Mouse (Mus musculus) heart, postnatal 0 days (tissue): ENCODE measurements around the gene Sar1b. TPM values are rescaled to one million over a fixed set of nuclear protein-coding genes. Genes with fewer than 3 reads are reported as not detected.

Source experiments
- ATAC-seq: fragments of 200-750 bp; cut with Nextera tagmentation; 2 replicates; pipeline ENCODE4 v1.8.0; 2017; ENCODE audit warnings: low read depth, moderate number of reproducible peaks, moderate library complexity; ENCODE audit not compliant: insufficient read depth
- DNase-seq: peaks from one replicate; pipeline ENCODE4 v3.0.0-alpha.2; 2016; ENCODE audit warnings: low spot score
- H3K27ac ChIP-seq: fragments of 300-500 bp; sonication (generic); 2 replicates; pipeline ENCODE4 v1.5.1; 2014; ENCODE audit warnings: low read depth, mild to moderate bottlenecking
- H3K27me3 ChIP-seq: fragments of 300-500 bp; sonication (generic); 2 replicates; pipeline ENCODE4 v1.6.1; 2014; ENCODE audit warnings: low read length, mixed read lengths; ENCODE audit not compliant: control insufficient read depth, insufficient read depth
- H3K36me3 ChIP-seq: fragments of 300-500 bp; sonication (generic); replicated peaks from 2 replicates; pipeline ENCODE4 v1.6.1; 2014; ENCODE audit warnings: low read length, mixed read lengths; ENCODE audit not compliant: control insufficient read depth, insufficient read depth
- H3K4me1 ChIP-seq: fragments of 300-500 bp; sonication (generic); 2 replicates; pipeline ENCODE4 v1.6.1; 2014; ENCODE audit warnings: antibody characterized with exemption; ENCODE audit not compliant: control insufficient read depth, insufficient read depth
- H3K4me2 ChIP-seq: fragments of 300-500 bp; sonication (generic); 2 replicates; pipeline ENCODE4 v1.6.1; 2014; ENCODE audit warnings: low read depth, mild to moderate bottlenecking, low read length, moderate library complexity
- H3K4me3 ChIP-seq: fragments of 300-500 bp; sonication (generic); 2 replicates; pipeline ENCODE4 v1.5.1; 2014; ENCODE audit warnings: low read depth, low read length
- H3K9ac ChIP-seq: fragments of 300-500 bp; sonication (generic); replicated peaks from 2 replicates; pipeline ENCODE4 v1.6.1; 2014; ENCODE audit warnings: low read depth, low read length, mixed read lengths
- H3K9me3 ChIP-seq: fragments of 300-500 bp; sonication (generic); replicated peaks from 2 replicates; pipeline ENCODE4 v1.6.1; 2016; ENCODE audit warnings: low read length; ENCODE audit not compliant: control insufficient read depth
- CTCF ChIP-seq: IDR thresholded peaks from 2 replicates; pipeline ENCODE4 v1.5.1; 2016; ENCODE audit warnings: antibody characterized with exemption, control low read depth, low read depth
- EP300 ChIP-seq: IDR thresholded peaks from 2 replicates; pipeline ENCODE4 v1.6.1; 2016; ENCODE audit warnings: antibody characterized with exemption, low read depth
- WGBS: fragments of 180-500 bp; shearing (Covaris S2); extraction: QIAGEN DNeasy Blood & Tissue Kit; methylation state at CpG from one replicate; pipeline ENCODE4 v1.1.7; 2014; 5-methylcytosine and 5-hydroxymethylcytosine counted together
- polyA plus RNA-seq: library from polyadenylated mRNA; unstranded; fragments of >200 nt; fragmentation: Nextera tagmentation; extraction: Ambion mirVana; gene quantifications from 2 replicates; pipeline ENCODE4 v1.2.1, GENCODE M21; 2015
- total RNA-seq: library from RNA; depleted of rRNA; stranded (reverse); fragments of >200 nt; gene quantifications from 2 replicates; pipeline ENCODE4 v1.2.3, GENCODE M21; 2014; ENCODE audit warnings: low replicate concordance; rRNA removed

Gene Sar1b
- total and polyA plus RNA-seq, 2 experiments from 2014 or later: 134 to 194 TPM

DNA sequence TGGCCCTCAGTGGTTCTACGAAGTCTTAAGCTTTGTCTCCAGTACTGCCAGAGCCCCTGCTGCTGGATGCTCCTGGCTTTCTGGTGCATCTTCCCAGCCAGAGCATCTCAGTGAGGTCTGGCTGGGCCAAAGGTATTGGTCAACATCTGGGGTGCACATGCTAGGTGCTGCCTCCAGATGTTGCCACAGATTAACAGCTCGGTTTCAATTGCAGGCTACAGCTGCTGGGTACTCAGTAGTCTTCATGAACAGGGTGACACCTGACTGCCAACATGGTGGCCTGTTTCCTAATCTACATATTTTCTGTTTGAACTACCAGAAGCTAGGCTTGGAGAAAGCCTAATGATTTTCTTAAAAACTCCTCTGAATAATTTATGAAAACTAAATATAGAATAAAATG, 75.6 kb downstream of the Sar1b start:
- no peaks in the 10 kb centered on the region for H3K9me3 ChIP-seq
- H3K4me3 ChIP-seq: no peak overlapping the region
- H3K36me3 ChIP-seq: peaks cover 5% of the 10 kb centered on the region; the same call in 1 of the 2 replicates
- no peak overlapping the region for H3K4me2 ChIP-seq
- no peak for ATAC-seq
- no peak for DNase-seq
- no peak overlapping the region for H3K27ac ChIP-seq
- WGBS: 68% methylated on average over 2 of the region's 2 CpGs
- no peak for TF ChIP-seq CTCF
- no peak for TF ChIP-seq EP300
- no peak overlapping the region for H3K9ac ChIP-seq
- no peaks in the 10 kb centered on the region for H3K4me1 ChIP-seq
- H3K27me3 ChIP-seq: no peaks in the 10 kb centered on the region

- no peak overlapping the region for H3K4me3 ChIP-seq
- no peaks in the 10 kb centered on the region for H3K27me3 ChIP-seq
- H3K9ac ChIP-seq: no peak overlapping the region
- 83% methylated on average over 11 of the region's 11 CpGs for WGBS
- no peak for ATAC-seq
- no peaks in the 10 kb centered on the region for H3K4me1 ChIP-seq
- H3K4me2 ChIP-seq: no peak overlapping the region
- H3K27ac ChIP-seq: no peak overlapping the region
- no peak for TF ChIP-seq CTCF
- TF ChIP-seq EP300: no peak
- H3K36me3 ChIP-seq: no peaks in the 10 kb centered on the region; the same call in 1 of the 2 replicates
- DNase-seq: no peak
- H3K9me3 ChIP-seq: no peaks in the 10 kb centered on the region
Measured at GRCm38 (mm10) chr11:51839973-51840372, 76.5 kb downstream of the Sar1b start.

DNA sequence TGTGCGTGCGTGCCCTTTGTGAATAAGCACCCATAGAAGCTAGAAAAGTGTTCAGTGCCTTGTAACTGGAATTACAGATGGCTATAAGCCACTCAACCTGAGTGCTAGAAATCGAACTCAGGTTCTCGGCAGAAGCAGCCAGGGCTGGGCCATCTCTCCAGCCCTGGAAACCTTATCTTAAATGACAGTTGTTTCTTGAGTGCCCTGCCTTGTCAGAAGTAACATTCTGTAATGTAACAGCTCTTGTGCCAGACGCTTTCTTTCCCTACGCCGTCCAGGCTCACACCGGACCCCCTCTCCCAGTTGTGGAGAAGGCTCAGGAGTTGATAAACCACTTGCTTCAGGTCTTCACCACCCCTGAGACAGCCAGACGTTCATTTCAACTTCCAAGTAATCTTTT, 77.2 kb downstream of the Sar1b start:
- Histone ChIP-seq H3K9ac (no peak overlapping the region), H3K27ac (no peak overlapping the region), H3K27me3 (no peaks in the 10 kb centered on the region), H3K9me3 (no peaks in the 10 kb centered on the region), H3K4me3 (no peak overlapping the region), H3K4me1 (no peaks in the 10 kb centered on the region), H3K4me2 (no peak overlapping the region), H3K36me3 (no peaks in the 10 kb centered on the region)
- TF ChIP-seq EP300: no peak
- TF ChIP-seq CTCF: no peak
- DNase-seq (no peak), ATAC-seq (no peak)
- 54% methylated on average over 9 of the region's 9 CpGs for WGBS

- H3K4me3 ChIP-seq: no peak overlapping the region
- H3K27me3 ChIP-seq: no peaks in the 10 kb centered on the region
- H3K27ac ChIP-seq: no peak overlapping the region
- no peaks in the 10 kb centered on the region for H3K9me3 ChIP-seq
- H3K36me3 ChIP-seq: no peaks in the 10 kb centered on the region
- no peak overlapping the region for H3K4me2 ChIP-seq
- no peaks in the 10 kb centered on the region for H3K4me1 ChIP-seq
- DNase-seq: no peak
- WGBS: 51% methylated on average over 9 of the region's 9 CpGs
- ATAC-seq: no peak
- no peak for TF ChIP-seq CTCF
- no peak overlapping the region for H3K9ac ChIP-seq
Measured at GRCm38 (mm10) chr11:51841149-51841548, 77.7 kb downstream of the Sar1b start.

Other genes with a start within 250 kb of the Sar1b start
- gene Phykpl, start 178.9 kb upstream of the Sar1b start, total RNA-seq: 14.5 and 35.2 TPM in 2 replicates
- 12.7 and 13.9 TPM in 2 replicates for gene Phykpl, start 178.9 kb upstream of the Sar1b start, polyA plus RNA-seq
- 136 and 225 TPM in 2 replicates for gene Hnrnpab, start 156.8 kb upstream of the Sar1b start, total RNA-seq
- 156 and 159 TPM in 2 replicates for gene Hnrnpab, start 156.8 kb upstream of the Sar1b start, polyA plus RNA-seq
- 34.1 and 58.2 TPM in 2 replicates for gene Nhp2, start 144.0 kb upstream of the Sar1b start, total RNA-seq
- 59.7 and 61.4 TPM in 2 replicates for gene Nhp2, start 144.0 kb upstream of the Sar1b start, polyA plus RNA-seq
- gene Rmnd5b, start 127.8 kb upstream of the Sar1b start, total RNA-seq: 38.6 and 54.3 TPM in 2 replicates
- gene Rmnd5b, start 127.8 kb upstream of the Sar1b start, polyA plus RNA-seq: 25.8 and 30.0 TPM in 2 replicates
- gene N4bp3, start 112.8 kb upstream of the Sar1b start, total RNA-seq: 31.2 and 34.8 TPM in 2 replicates
- 18.1 and 20.2 TPM in 2 replicates for gene N4bp3, start 112.8 kb upstream of the Sar1b start, polyA plus RNA-seq
- 0.08 and 0.58 TPM in 2 replicates for gene D930048N14Rik, start 112.7 kb upstream of the Sar1b start, total RNA-seq
- gene D930048N14Rik, start 112.7 kb upstream of the Sar1b start, polyA plus RNA-seq: 0.74 and 0.78 TPM in 2 replicates
- 28.4 and 45.5 TPM in 2 replicates for gene 0610009B22Rik, start 74.8 kb upstream of the Sar1b start, total RNA-seq
- 93.0 and 106 TPM in 2 replicates for gene 0610009B22Rik, start 74.8 kb upstream of the Sar1b start, polyA plus RNA-seq
- gene Sec24a, start 53 bp upstream of the Sar1b start, total RNA-seq: 8.3 and 11.8 TPM in 2 replicates
- gene Sec24a, start 53 bp upstream of the Sar1b start, polyA plus RNA-seq: 6.2 and 7.3 TPM in 2 replicates
- gene Jade2, start 94.0 kb downstream of the Sar1b start, total RNA-seq: 1.9 and 2.3 TPM in 2 replicates
- gene Jade2, start 94.0 kb downstream of the Sar1b start, polyA plus RNA-seq: 0.60 and 0.72 TPM in 2 replicates
- gene Cdkn2aipnl, start 204.0 kb downstream of the Sar1b start, total RNA-seq: 37.6 and 58.0 TPM in 2 replicates
- 40.7 and 46.9 TPM in 2 replicates for gene Cdkn2aipnl, start 204.0 kb downstream of the Sar1b start, polyA plus RNA-seq
- gene Ube2b, start 237.1 kb downstream of the Sar1b start, total RNA-seq: 169 and 261 TPM in 2 replicates
- gene Ube2b, start 237.1 kb downstream of the Sar1b start, polyA plus RNA-seq: 404 and 412 TPM in 2 replicates
- 2.3 and 5.6 TPM in 2 replicates for gene Cdkl3, start 240.5 kb downstream of the Sar1b start, total RNA-seq
- gene Cdkl3, start 240.5 kb downstream of the Sar1b start, polyA plus RNA-seq: 13.1 and 16.3 TPM in 2 replicates